Comparison of ENCODE assay signal across 9 mouse cellular contexts in the genomic region with DNA sequence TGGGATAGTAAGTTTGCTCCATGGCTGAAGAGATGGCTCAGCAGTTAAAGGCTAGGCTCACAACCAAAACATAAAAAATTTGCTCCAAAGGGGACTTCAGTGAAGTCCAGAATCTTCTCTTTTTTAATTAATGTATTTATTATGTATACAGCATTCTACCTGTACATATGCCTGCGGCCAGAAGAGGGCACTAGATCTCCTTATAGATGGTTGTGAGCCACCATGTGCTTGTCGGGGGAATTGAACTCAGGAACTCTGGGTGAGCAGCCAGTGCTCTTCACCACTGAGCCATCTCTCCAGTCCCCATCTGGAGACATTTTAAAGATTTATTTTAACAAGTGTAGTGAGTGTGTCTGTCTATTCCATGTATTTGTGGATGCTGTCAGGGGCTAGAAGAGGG. TPM values are rescaled to one million over a fixed set of nuclear protein-coding genes. Genes with fewer than 3 reads are reported as not detected.
A peak's percentile ranks its signal among the peaks of the same experiment; 100 is the strongest.
DNase-seq lines count a peak whose midpoint lies in the region; ATAC-seq and TF ChIP-seq lines count a peak whose summit lies in the region.
"Had no signal": no experiment of that assay in that cellular context is flagged by ENCODE, and none has a peak within 500 bp of the region (broad histone marks: within the 10 kb centered on the region; RNA-seq: fewer than 3 reads in every experiment).

No protein-coding gene starts in this region.

- no peak overlapping the region for H3K4me3 ChIP-seq in cerebellum, adult 2 months (replicated peaks; ENCODE audit: insufficient read depth, low read depth, low read length)
- no peak overlapping the region for H3K4me3 ChIP-seq in liver, postnatal 0 days (ENCODE audit: low read depth, low read length)
- no peak overlapping the region for H3K4me3 ChIP-seq in liver, embryonic 12.5 days
- no peak overlapping the region for H3K4me3 ChIP-seq in forebrain, embryonic 15.5 days
- H3K4me3 ChIP-seq: embryonic facial prominence, embryonic 15.5 days had no signal

- no peak overlapping the region for H3K4me2 ChIP-seq in liver, postnatal 0 days (ENCODE audit: low read depth, low read length)
- H3K4me2 ChIP-seq in liver, embryonic 12.5 days: no peak overlapping the region
- no peak overlapping the region for H3K4me2 ChIP-seq in forebrain, embryonic 15.5 days (replicated peaks)
- H3K4me2 ChIP-seq: embryonic facial prominence, embryonic 15.5 days had no signal

- peak; percentile 11; the same call in 1 of the 2 replicates for TF ChIP-seq CTCF in cerebellum, adult 2 months (IDR thresholded peaks at IDR 0.05; ENCODE audit: borderline replicate concordance, insufficient read depth, low read depth, low read length)
- peak; percentile 60 for TF ChIP-seq CTCF in liver, postnatal 0 days (IDR thresholded peaks at IDR 0.05; ENCODE audit: low read depth)

- H3K27ac ChIP-seq in cerebellum, adult 2 months (ENCODE audit: insufficient read depth, low read length): no peak overlapping the region
- H3K27ac ChIP-seq in liver, postnatal 0 days (ENCODE audit: low read depth): no peak overlapping the region
- no peak overlapping the region for H3K27ac ChIP-seq in liver, embryonic 12.5 days
- no peak overlapping the region for H3K27ac ChIP-seq in forebrain, embryonic 15.5 days (replicated peaks)
- H3K27ac ChIP-seq: embryonic facial prominence, embryonic 15.5 days had no signal

- TF ChIP-seq EP300 in liver, postnatal 0 days (IDR thresholded peaks at IDR 0.05; ENCODE audit: low read depth): no peak

- no peaks in the 10 kb centered on the region for H3K27me3 ChIP-seq in cerebellum, adult 2 months (ENCODE audit: control insufficient read depth, insufficient read depth, low read length)
- no peaks in the 10 kb centered on the region for H3K27me3 ChIP-seq in liver, postnatal 0 days (ENCODE audit: insufficient read depth, low read length)
- peaks cover 4% of the 10 kb centered on the region for H3K27me3 ChIP-seq in liver, embryonic 12.5 days (replicated peaks)
- no peaks in the 10 kb centered on the region for H3K27me3 ChIP-seq in forebrain, embryonic 15.5 days
- H3K27me3 ChIP-seq: embryonic facial prominence, embryonic 15.5 days had no signal

- H3K9ac ChIP-seq in liver, postnatal 0 days (replicated peaks): no peak overlapping the region
- H3K9ac ChIP-seq in liver, embryonic 12.5 days: no peak overlapping the region
- H3K9ac ChIP-seq in forebrain, embryonic 15.5 days (replicated peaks): no peak overlapping the region
- H3K9ac ChIP-seq: embryonic facial prominence, embryonic 15.5 days had no signal

- 71% methylated on average over 2 of the region's 2 CpGs for WGBS in cerebellum, adult 2 months
- 68% methylated on average over 2 of the region's 2 CpGs for WGBS in liver, postnatal 0 days (ENCODE audit: insufficient replicate concordance)
- WGBS in liver, embryonic 12.5 days (ENCODE audit: insufficient replicate concordance): 41% methylated on average over 2 of the region's 2 CpGs
- WGBS in forebrain, embryonic 15.5 days: 73% methylated on average over 2 of the region's 2 CpGs

- H3K9me3 ChIP-seq in liver, postnatal 0 days (ENCODE audit: low read length): no peaks in the 10 kb centered on the region
- H3K9me3 ChIP-seq in liver, embryonic 12.5 days (replicated peaks): no peaks in the 10 kb centered on the region
- H3K9me3 ChIP-seq in forebrain, embryonic 15.5 days: no peaks in the 10 kb centered on the region
- H3K9me3 ChIP-seq: embryonic facial prominence, embryonic 15.5 days had no signal

- peaks cover 3% of the 10 kb centered on the region; the same call in 1 of the 2 replicates for H3K4me1 ChIP-seq in cerebellum, adult 2 months (ENCODE audit: control insufficient read depth, insufficient read depth, low read length)
- no peaks in the 10 kb centered on the region for H3K4me1 ChIP-seq in liver, postnatal 0 days (ENCODE audit: insufficient read depth)
- no peaks in the 10 kb centered on the region for H3K4me1 ChIP-seq in liver, embryonic 12.5 days
- no peaks in the 10 kb centered on the region for H3K4me1 ChIP-seq in forebrain, embryonic 15.5 days
- H3K4me1 ChIP-seq: embryonic facial prominence, embryonic 15.5 days had no signal

- H3K36me3 ChIP-seq in liver, postnatal 0 days (replicated peaks; ENCODE audit: insufficient read depth, low read length): no peaks in the 10 kb centered on the region
- H3K36me3 ChIP-seq in liver, embryonic 12.5 days: no peaks in the 10 kb centered on the region
- H3K36me3 ChIP-seq in forebrain, embryonic 15.5 days: peaks cover 15% of the 10 kb centered on the region
- H3K36me3 ChIP-seq: embryonic facial prominence, embryonic 15.5 days had no signal

- no peak for DNase-seq in cerebellum, adult 2 months
- DNase-seq in cerebellum, postnatal 36 days: no peak
- no peak for DNase-seq in liver, postnatal 0 days
- peak; percentile 17 for DNase-seq in MEL-GATA-1-ER (ENCODE audit: extremely low read depth, low read depth)
- peak; percentile 23 for DNase-seq in naive thymus-derived CD4-positive, alpha-beta T cell, adult 2 months (ENCODE audit: low read depth)
- DNase-seq in urinary bladder, postnatal 36 days (ENCODE audit: low spot score in 2 of 2): no peak

- no peak for TF ChIP-seq POLR2A in cerebellum, adult 2 months (IDR thresholded peaks at IDR 0.05; ENCODE audit: borderline replicate concordance, insufficient read depth, low read length)

- no peak for ATAC-seq in liver, postnatal 0 days
- ATAC-seq in liver, embryonic 12.5 days: no peak
- no peak for ATAC-seq in forebrain, embryonic 15.5 days (replicated peaks)

RNA-seq across cellular contexts. Expression of gene Plekhg4, which starts 6.0 kb away (rescaled TPM):
- polyA plus RNA-seq in cerebellum, adult 2 months (2012; rRNA removed): 11.0 and 13.5 TPM in 2 replicates
- polyA plus RNA-seq in liver, postnatal 0 days (2015; fragmentation: Nextera tagmentation; extraction: Ambion mirVana): not detected in 2 replicates
- polyA plus RNA-seq in liver, embryonic 12.5 days (2016; fragmentation: Nextera tagmentation; extraction: Ambion mirVana): not detected in 2 replicates
- polyA plus RNA-seq in forebrain, embryonic 15.5 days (2015; fragmentation: Nextera tagmentation; extraction: Ambion mirVana): 1.1 and 1.7 TPM in 2 replicates

RNA-seq across cellular contexts. Expression of gene Slc9a5, which starts 18.5 kb away (rescaled TPM):
- 51.7 and 62.0 TPM in 2 replicates for polyA plus RNA-seq in cerebellum, adult 2 months (2012; rRNA removed)
- 0.09 and 0.16 TPM in 2 replicates for polyA plus RNA-seq in liver, postnatal 0 days (2015; fragmentation: Nextera tagmentation; extraction: Ambion mirVana)
- 0.42 and 0.48 TPM in 2 replicates for polyA plus RNA-seq in liver, embryonic 12.5 days (2016; fragmentation: Nextera tagmentation; extraction: Ambion mirVana)
- 6.9 and 7.9 TPM in 2 replicates for polyA plus RNA-seq in forebrain, embryonic 15.5 days (2015; fragmentation: Nextera tagmentation; extraction: Ambion mirVana)

RNA-seq across cellular contexts. Expression of gene Fhod1, which starts 19.4 kb away (rescaled TPM):
- 4.0 and 4.2 TPM in 2 replicates for polyA plus RNA-seq in cerebellum, adult 2 months (2012; rRNA removed)
- 0.70 and 0.82 TPM in 2 replicates for polyA plus RNA-seq in liver, postnatal 0 days (2015; fragmentation: Nextera tagmentation; extraction: Ambion mirVana)
- polyA plus RNA-seq in liver, embryonic 12.5 days (2016; fragmentation: Nextera tagmentation; extraction: Ambion mirVana): 1.2 and 1.4 TPM in 2 replicates
- 0.34 and 0.48 TPM in 2 replicates for polyA plus RNA-seq in forebrain, embryonic 15.5 days (2015; fragmentation: Nextera tagmentation; extraction: Ambion mirVana)

RNA-seq across cellular contexts. Expression of gene Tmem208, which starts 41.0 kb away (rescaled TPM):
- polyA plus RNA-seq in cerebellum, adult 2 months (2012; rRNA removed): 106 and 110 TPM in 2 replicates
- 75.2 and 75.4 TPM in 2 replicates for polyA plus RNA-seq in liver, postnatal 0 days (2015; fragmentation: Nextera tagmentation; extraction: Ambion mirVana)
- polyA plus RNA-seq in liver, embryonic 12.5 days (2016; fragmentation: Nextera tagmentation; extraction: Ambion mirVana): 106 and 109 TPM in 2 replicates
- polyA plus RNA-seq in forebrain, embryonic 15.5 days (2015; fragmentation: Nextera tagmentation; extraction: Ambion mirVana): 116 and 120 TPM in 2 replicates

RNA-seq across cellular contexts. Expression of gene Lrrc29, which starts 41.0 kb away (rescaled TPM):
- 5.0 and 6.3 TPM in 2 replicates for polyA plus RNA-seq in cerebellum, adult 2 months (2012; rRNA removed)
- polyA plus RNA-seq in liver, postnatal 0 days (2015; fragmentation: Nextera tagmentation; extraction: Ambion mirVana): 7.7 and 7.8 TPM in 2 replicates
- 9.9 and 10.0 TPM in 2 replicates for polyA plus RNA-seq in liver, embryonic 12.5 days (2016; fragmentation: Nextera tagmentation; extraction: Ambion mirVana)
- polyA plus RNA-seq in forebrain, embryonic 15.5 days (2015; fragmentation: Nextera tagmentation; extraction: Ambion mirVana): 0.59 and 0.83 TPM in 2 replicates

Comparison
In these comparisons a context has a peak if more than half of its experiments do, and no peak if none do; other contexts are left out.
1. DNase-seq: peak in MEL-GATA-1-ER (single experiment) and naive thymus-derived CD4-positive, alpha-beta T cell, adult 2 months (single experiment); none in cerebellum, adult 2 months (0 of 2), cerebellum, postnatal 36 days (0 of 2), liver, postnatal 0 days (single experiment) and urinary bladder, postnatal 36 days (0 of 2).